Mouse (Mus musculus) neural tube, embryonic 14.5 days (tissue): ENCODE measurements around the gene Cybrd1. TPM values are rescaled to one million over a fixed set of nuclear protein-coding genes. Genes with fewer than 3 reads are reported as not detected.

Source experiments
- ATAC-seq: fragments of 200-750 bp; cut with Nextera tagmentation; 2 replicates; pipeline ENCODE4 v1.8.0; 2017; ENCODE audit warnings: low read depth, mild to moderate bottlenecking, moderate TSS enrichment, moderate library complexity
- H3K27ac ChIP-seq: fragments of 300-500 bp; sonication (generic); 2 replicates; pipeline ENCODE4 v1.5.1; 2014; ENCODE audit warnings: low read depth, mild to moderate bottlenecking, control low read depth, low read length, moderate library complexity, mixed read lengths
- H3K27me3 ChIP-seq: fragments of 300-500 bp; sonication (generic); 2 replicates; pipeline ENCODE4 v1.6.1; 2014; ENCODE audit warnings: low read length; ENCODE audit not compliant: control insufficient read depth, insufficient read depth
- H3K36me3 ChIP-seq: fragments of 300-500 bp; sonication (generic); 2 replicates; pipeline ENCODE4 v1.6.1; 2014; ENCODE audit warnings: low read length, mixed read lengths; ENCODE audit not compliant: control insufficient read depth, insufficient read depth
- H3K4me1 ChIP-seq: fragments of 300-500 bp; sonication (generic); 2 replicates; pipeline ENCODE4 v1.6.1; 2014; ENCODE audit warnings: low read length; ENCODE audit not compliant: control insufficient read depth, insufficient read depth
- H3K4me2 ChIP-seq: fragments of 300-500 bp; sonication (generic); 2 replicates; pipeline ENCODE4 v1.6.1; 2014; ENCODE audit warnings: mild to moderate bottlenecking, low read depth, low read length, control low read depth
- H3K4me3 ChIP-seq: fragments of 300-500 bp; sonication (generic); 2 replicates; pipeline ENCODE4 v1.5.1; 2014; ENCODE audit warnings: low read depth, low read length, control low read depth, mixed read lengths
- H3K9ac ChIP-seq: fragments of 300-500 bp; sonication (generic); replicated peaks from 2 replicates; pipeline ENCODE4 v1.6.1; 2014; ENCODE audit warnings: low read depth, mild to moderate bottlenecking, control low read depth, low read length, mixed read lengths
- H3K9me3 ChIP-seq: fragments of 300-500 bp; sonication (generic); 2 replicates; pipeline ENCODE4 v1.6.1; 2016; ENCODE audit warnings: low read length; ENCODE audit not compliant: control insufficient read depth
- WGBS: fragments of 180-500 bp; shearing (Covaris S2); extraction: QIAGEN DNeasy Blood & Tissue Kit; methylation state at CpG from one replicate; pipeline ENCODE4 v1.1.7; 2014; 5-methylcytosine and 5-hydroxymethylcytosine counted together
- polyA plus RNA-seq: library from polyadenylated mRNA; unstranded; fragments of >200 nt; fragmentation: Nextera tagmentation; extraction: Ambion mirVana; gene quantifications from 2 replicates; pipeline ENCODE4 v1.2.1, GENCODE M21; 2014

Cybrd1 gene
- polyA plus RNA-seq, 1 experiment from 2014 or later: 1.8 TPM

GRCm38 (mm10) chr2:71159576-71160306 is 42.0 kb downstream of the Cybrd1 start:
- Histone ChIP-seq H3K4me3 (no peak overlapping the region), H3K4me2 (peak overlapping the region; percentile 16; the same call in 1 of the 2 replicates), H3K4me1 (no peaks in the 10 kb centered on the region), H3K9me3 (no peaks in the 10 kb centered on the region), H3K9ac (no peak overlapping the region), H3K27ac (peak overlapping the region; percentile 57; the same call in 1 of the 2 replicates), H3K36me3 (no peaks in the 10 kb centered on the region), H3K27me3 (no peaks in the 10 kb centered on the region)
- 78% methylated on average over 16 of the region's 16 CpGs for WGBS
- 0 out of 2 replicates have a peak, but pooled peaks have one; percentile 31 for ATAC-seq

GRCm38 (mm10) chr2:71160307-71160861 is 42.7 kb downstream of the Cybrd1 start:
- peak; percentile 73 for ATAC-seq
- Histone ChIP-seq H3K9me3 (no peaks in the 10 kb centered on the region), H3K27ac (peak overlapping the region; percentile 57; the same call in 1 of the 2 replicates), H3K27me3 (no peaks in the 10 kb centered on the region), H3K4me2 (peak overlapping the region; percentile 16; the same call in 1 of the 2 replicates), H3K36me3 (no peaks in the 10 kb centered on the region), H3K4me1 (no peaks in the 10 kb centered on the region), H3K9ac (no peak overlapping the region), H3K4me3 (no peak overlapping the region)
- 36% methylated on average over 11 of the region's 11 CpGs for WGBS

- no peaks in the 10 kb centered on the region for H3K9me3 ChIP-seq
- 88% methylated on average over 7 of the region's 7 CpGs for WGBS
- H3K4me1 ChIP-seq: no peaks in the 10 kb centered on the region
- no peak overlapping the region for H3K27ac ChIP-seq
- H3K9ac ChIP-seq: no peak overlapping the region
- H3K4me3 ChIP-seq: no peak overlapping the region
- no peak for ATAC-seq
- no peaks in the 10 kb centered on the region for H3K36me3 ChIP-seq
- H3K27me3 ChIP-seq: no peaks in the 10 kb centered on the region
- H3K4me2 ChIP-seq: no peak overlapping the region
These were observed 43.8 kb downstream of the Cybrd1 start for GRCm38 (mm10) chr2:71161558-71161957.

- Histone ChIP-seq H3K9ac (no peak overlapping the region), H3K27ac (no peak overlapping the region), H3K4me2 (no peak overlapping the region), H3K9me3 (no peaks in the 10 kb centered on the region), H3K4me3 (no peak overlapping the region), H3K27me3 (no peaks in the 10 kb centered on the region), H3K36me3 (no peaks in the 10 kb centered on the region), H3K4me1 (no peaks in the 10 kb centered on the region)
- ATAC-seq: no peak
- 79% methylated on average over 25 of the region's 25 CpGs for WGBS
These were observed 45.3 kb downstream of the Cybrd1 start for GRCm38 (mm10) chr2:71162831-71163621.

- Histone ChIP-seq H3K9ac (no peak overlapping the region), H3K27ac (no peak overlapping the region), H3K9me3 (no peaks in the 10 kb centered on the region), H3K4me3 (no peak overlapping the region), H3K4me2 (no peak overlapping the region), H3K4me1 (0 out of 2 replicates have a peak, but pooled peaks cover 7% of the 10 kb centered on the region), H3K36me3 (no peaks in the 10 kb centered on the region), H3K27me3 (no peaks in the 10 kb centered on the region)
- no peak for ATAC-seq
- WGBS: 80% methylated on average over 4 of the region's 4 CpGs
These were observed 49.5 kb downstream of the Cybrd1 start for GRCm38 (mm10) chr2:71167211-71167610.

DNA sequence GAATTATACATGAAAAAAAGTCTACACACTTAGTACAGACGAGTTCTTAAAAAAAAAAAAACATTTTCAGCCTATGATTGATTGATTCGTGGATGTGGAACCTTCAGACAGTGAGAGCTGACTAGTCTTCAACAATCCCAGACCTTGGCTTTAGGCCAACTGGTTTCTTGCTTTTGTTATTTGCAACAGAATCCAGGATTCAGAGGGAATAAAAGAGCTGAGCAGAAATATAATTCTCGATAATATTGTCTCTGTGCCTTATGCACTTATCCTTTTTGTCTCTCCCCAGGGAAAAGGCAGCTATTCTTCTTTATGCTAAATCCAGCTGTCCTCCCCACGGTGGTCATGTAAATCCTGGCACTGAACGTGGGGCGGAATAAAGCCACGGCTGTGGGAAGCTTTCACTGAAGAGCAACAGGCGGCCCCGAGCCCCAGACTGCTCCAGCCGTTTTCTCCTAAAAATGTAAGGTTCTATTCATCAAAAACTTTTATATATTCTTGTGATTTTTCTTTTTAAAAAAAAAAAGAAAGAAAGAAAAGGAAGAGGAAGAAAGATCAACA is 50.8 kb downstream of the Cybrd1 start:
- ATAC-seq: no peak
- H3K9ac ChIP-seq: no peak overlapping the region
- no peak overlapping the region for H3K4me2 ChIP-seq
- H3K27ac ChIP-seq: no peak overlapping the region
- H3K9me3 ChIP-seq: no peaks in the 10 kb centered on the region
- no peak overlapping the region for H3K4me3 ChIP-seq
- H3K36me3 ChIP-seq: no peaks in the 10 kb centered on the region
- 0 out of 2 replicates have a peak, but pooled peaks cover 7% of the 10 kb centered on the region for H3K4me1 ChIP-seq
- no peaks in the 10 kb centered on the region for H3K27me3 ChIP-seq
- WGBS: 25% methylated on average over 10 of the region's 10 CpGs

DNA sequence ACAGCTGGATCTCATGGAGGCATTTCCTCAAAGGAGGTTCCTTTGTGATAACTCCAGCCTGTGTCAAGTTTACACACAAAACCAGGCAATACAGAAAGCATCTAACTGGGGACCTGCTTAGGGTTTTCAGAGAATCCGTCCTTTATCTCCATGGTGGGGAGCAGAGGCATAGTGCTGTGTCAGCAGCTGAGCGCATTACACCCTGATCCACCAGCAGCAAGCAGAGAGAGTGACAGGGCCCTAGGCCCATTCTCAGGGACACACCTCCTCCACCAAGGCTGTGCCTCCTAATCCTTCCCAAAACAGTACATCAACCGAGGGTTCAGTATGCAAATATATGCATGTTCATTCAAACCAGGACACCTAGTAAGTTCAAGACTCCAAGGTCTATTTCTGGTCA is 55.3 kb downstream of the Cybrd1 start:
- 0 out of 2 replicates have a peak, but pooled peaks cover 7% of the 10 kb centered on the region for H3K4me1 ChIP-seq
- WGBS: 61% methylated on average over 3 of the region's 3 CpGs

GRCm38 (mm10) chr2:71176329-71177249 is 58.9 kb downstream of the Cybrd1 start:
- Histone ChIP-seq H3K27ac (no peak overlapping the region), H3K27me3 (no peaks in the 10 kb centered on the region), H3K4me3 (no peak overlapping the region), H3K9me3 (no peaks in the 10 kb centered on the region), H3K4me1 (no peaks in the 10 kb centered on the region), H3K9ac (no peak overlapping the region), H3K4me2 (no peak overlapping the region), H3K36me3 (no peaks in the 10 kb centered on the region)
- 66% methylated on average over 9 of the region's 9 CpGs for WGBS
- no peak for ATAC-seq

More for the DNA sequence above, 55.3 kb downstream of the Cybrd1 start:
- H3K36me3 ChIP-seq: no peaks in the 10 kb centered on the region
- no peaks in the 10 kb centered on the region for H3K9me3 ChIP-seq
- no peak overlapping the region for H3K27ac ChIP-seq
- no peak for ATAC-seq
- H3K9ac ChIP-seq: no peak overlapping the region
- H3K4me2 ChIP-seq: no peak overlapping the region
- no peak overlapping the region for H3K4me3 ChIP-seq
- no peaks in the 10 kb centered on the region for H3K27me3 ChIP-seq
